Mouse (Mus musculus) kidney, postnatal 14 days (tissue): Measurements from ENCODE around the gene Rnf44.

Source experiments
- DNase-seq: peaks from one replicate; pipeline ENCODE4 v3.0.0; 2022; ENCODE audit warnings: mixed read lengths

The Rnf44 gene

GRCm38 (mm10) chr13:54693558-54694347 is at the start of gene Rnf44:
TSS of gene Rnf44 (minus strand) at chr13:54693907.
- DNase-seq: peak; percentile 100

- no peak for DNase-seq
These were observed 44.5 kb upstream of the Rnf44 start for GRCm38 (mm10) chr13:54738213-54738601.

- DNase-seq: peak; percentile 22
These were observed 43.9 kb upstream of the Rnf44 start for GRCm38 (mm10) chr13:54737488-54738212.

GRCm38 (mm10) chr13:54736931-54737330 is 43.2 kb upstream of the Rnf44 start:
- DNase-seq: no peak

- DNase-seq: no peak
These were observed 32.4 kb upstream of the Rnf44 start for GRCm38 (mm10) chr13:54726131-54726530.

GRCm38 (mm10) chr13:54723143-54723542 is 29.4 kb upstream of the Rnf44 start:
- DNase-seq: no peak

GRCm38 (mm10) chr13:54716916-54717315 is 23.2 kb upstream of the Rnf44 start:
- DNase-seq: peak; percentile 38

- DNase-seq: no peak
These were observed 21.3 kb upstream of the Rnf44 start for GRCm38 (mm10) chr13:54714996-54715395.

GRCm38 (mm10) chr13:54714393-54714792 is 20.7 kb upstream of the Rnf44 start:
- no peak for DNase-seq

- DNase-seq: no peak
These were observed 17.2 kb upstream of the Rnf44 start for GRCm38 (mm10) chr13:54710866-54711265.

- no peak for DNase-seq
These were observed 11.2 kb upstream of the Rnf44 start for GRCm38 (mm10) chr13:54704890-54705289.

GRCm38 (mm10) chr13:54702507-54702906 is 8.8 kb upstream of the Rnf44 start:
- no peak for DNase-seq

GRCm38 (mm10) chr13:54701243-54701642 is 7.5 kb upstream of the Rnf44 start, which contains the start of gene Cdhr2:
TSS of gene Cdhr2 (plus strand) at chr13:54701461.
- DNase-seq: peak; percentile 86

GRCm38 (mm10) chr13:54695479-54696230 is 1.9 kb upstream of the Rnf44 start:
- no peak for DNase-seq

GRCm38 (mm10) chr13:54694348-54695060 is 797 bp upstream of the Rnf44 start:
- no peak for DNase-seq

- DNase-seq: no peak
These were observed 773 bp downstream of the Rnf44 start for GRCm38 (mm10) chr13:54692711-54693557.

GRCm38 (mm10) chr13:54691737-54692136 is 2.0 kb downstream of the Rnf44 start:
- no peak for DNase-seq

GRCm38 (mm10) chr13:54690151-54690740 is 3.5 kb downstream of the Rnf44 start:
- no peak for DNase-seq

- DNase-seq: peak; percentile 100
These were observed 5.9 kb downstream of the Rnf44 start for GRCm38 (mm10) chr13:54687575-54688424.

GRCm38 (mm10) chr13:54687096-54687495 is 6.6 kb downstream of the Rnf44 start:
- peak; percentile 89 for DNase-seq
